Mouse (Mus musculus) ES-E14 (cell line): ENCODE results near the gene Kras. TPM values are rescaled to one million over a fixed set of nuclear protein-coding genes. Genes with fewer than 3 reads are reported as not detected.

ENCODE experiments used
- DNase-seq: peaks from one replicate; pipeline ENCODE4 v3.0.0-alpha.2; 2013; ENCODE audit warnings: low read depth, low spot score
- H3K27ac ChIP-seq: 2 replicates; pipeline ENCODE4 v1.5.1; 2012; ENCODE audit warnings: low read depth, mild to moderate bottlenecking, low read length, moderate library complexity, mixed read lengths; ENCODE audit not compliant: poor library complexity, insufficient read depth, severe bottlenecking
- H3K36me3 ChIP-seq: 2 replicates; pipeline ENCODE4 v1.6.1; 2012; ENCODE audit warnings: mild to moderate bottlenecking, low read length, moderate library complexity, mixed read lengths; ENCODE audit not compliant: control insufficient read depth, poor library complexity, insufficient read depth, severe bottlenecking
- H3K4me1 ChIP-seq, 2 experiments: fragments of 150-350 bp in 1 of 2; sonication (generic) in 1 of 2; 2 replicates each; pipeline ENCODE4 v1.6.1; 2012; ENCODE audit warnings: low read length in 2 of 2, mild to moderate bottlenecking in 1 of 2, mixed read lengths in 1 of 2; ENCODE audit not compliant: control insufficient read depth in 2 of 2, insufficient read depth in 2 of 2, poor library complexity in 1 of 2
- H3K4me3 ChIP-seq, 2 experiments: fragments of 150-350 bp in 1 of 2; sonication (generic) in 1 of 2; 2 replicates each; pipeline ENCODE4 v1.5.1; 2012; ENCODE audit warnings: low read length in 2 of 2, low read depth in 1 of 2, mild to moderate bottlenecking in 1 of 2, mixed read lengths in 1 of 2; ENCODE audit not compliant: insufficient read depth in 1 of 2, poor library complexity in 1 of 2, severe bottlenecking in 1 of 2
- H3K9ac ChIP-seq: 2 replicates; pipeline ENCODE4 v1.6.1; 2012; ENCODE audit warnings: low read depth, mild to moderate bottlenecking, low read length, mixed read lengths; ENCODE audit not compliant: poor library complexity, insufficient read depth, severe bottlenecking
- H3K9me3 ChIP-seq: fragments of 150-350 bp; sonication (generic); 2 replicates; pipeline ENCODE4 v1.6.1; 2012; ENCODE audit warnings: low read depth, mild to moderate bottlenecking, low read length; ENCODE audit not compliant: control insufficient read depth, insufficient read depth
- CHD2 ChIP-seq: IDR thresholded peaks from 2 replicates; pipeline ENCODE4 v1.6.1; 2014; ENCODE audit warnings: mild to moderate bottlenecking, low read depth, low read length, inconsistent platforms
- HCFC1 ChIP-seq: IDR thresholded peaks from 2 replicates; pipeline ENCODE4 v1.6.1; 2012; ENCODE audit warnings: low read length, inconsistent platforms, borderline replicate concordance; ENCODE audit not compliant: insufficient read depth
- MAFK ChIP-seq: IDR thresholded peaks from 2 replicates; pipeline ENCODE4 v1.6.1; 2014; ENCODE audit warnings: mild to moderate bottlenecking, low read depth, low read length, inconsistent platforms; ENCODE audit not compliant: insufficient read depth
- ZC3H11A ChIP-seq: IDR thresholded peaks from 2 replicates; pipeline ENCODE4 v1.6.1; 2012; ENCODE audit warnings: low read depth, mild to moderate bottlenecking, inconsistent platforms, low read length, borderline replicate concordance
- ZNF384 ChIP-seq: IDR thresholded peaks from 2 replicates; pipeline ENCODE4 v1.6.1; 2012; ENCODE audit warnings: low read depth, low read length, inconsistent platforms
- in situ Hi-C, 2 experiments: fragments of 600-800 bp; cut with MboI; formaldehyde crosslinking; loops; one replicate each; pipeline ENCODE4 v1.15.1; 2025; ENCODE audit warnings: low sequenced_read_pairs in 2 of 2, inconsistent platforms in 1 of 2; ENCODE audit not compliant: unreplicated experiment in 2 of 2
- total RNA-seq: library from RNA; depleted of rRNA; stranded (reverse); fragments of 300-350 nt; gene quantifications from 2 replicates; pipeline ENCODE4 v1.2.3, GENCODE M21; 2012

Kras gene
- total RNA-seq, 1 experiment: 32.0 TPM

GRCm38 (mm10) chr6:145234391-145234790 is 15.6 kb downstream of the Kras start:
- TF ChIP-seq HCFC1: no peak
- DNase-seq: no peak
- Histone ChIP-seq H3K4me1 (no peaks in the 10 kb centered on the region), H3K27ac (no peak overlapping the region), H3K9me3 (no peaks in the 10 kb centered on the region), H3K4me3 (no peak overlapping the region), H3K36me3 (peaks cover 10% of the 10 kb centered on the region), H3K9ac (no peak overlapping the region)
- in situ Hi-C loops: no loop called here

- H3K27ac ChIP-seq: no peak overlapping the region
- DNase-seq: no peak
- TF ChIP-seq ZNF384 (no peak), CHD2 (no peak), MAFK (no peak)
- in situ Hi-C loops: no loop called here
- H3K4me1 ChIP-seq: no peaks in the 10 kb centered on the region
- no peaks in the 10 kb centered on the region for H3K9me3 ChIP-seq
- H3K9ac ChIP-seq: no peak overlapping the region
- peaks cover 7% of the 10 kb centered on the region for H3K36me3 ChIP-seq
- no peak overlapping the region for H3K4me3 ChIP-seq
Measured at GRCm38 (mm10) chr6:145226296-145226695, 23.7 kb downstream of the Kras start.

- Histone ChIP-seq H3K4me1 (no peaks in the 10 kb centered on the region), H3K9me3 (no peaks in the 10 kb centered on the region), H3K9ac (no peak overlapping the region), H3K36me3 (peaks cover 10% of the 10 kb centered on the region), H3K4me3 (no peak overlapping the region), H3K27ac (no peak overlapping the region)
- TF ChIP-seq CHD2 (no peak), ZNF384 (no peak), MAFK (no peak), ZC3H11A (no peak), HCFC1 (no peak)
- no peak for DNase-seq
- in situ Hi-C loops: loop anchor here in 1 of 2 experiments (25.0 kb wide), 1 partner anchor 113 kb away; no protein-coding TSS in a partner anchor
Measured at GRCm38 (mm10) chr6:145224246-145224645, 25.8 kb downstream of the Kras start.

- no peak overlapping the region for H3K4me3 ChIP-seq
- peaks cover 0 to 5% of the 10 kb centered on the region in 2 experiments; a peak in 2 of 4 replicates for H3K4me1 ChIP-seq
- peaks cover 3% of the 10 kb centered on the region for H3K36me3 ChIP-seq
- in situ Hi-C loops: loop anchor here (10.0 to 25.0 kb wide), 2 partner anchors 121 to 129 kb away; no protein-coding TSS in a partner anchor
- H3K27ac ChIP-seq: no peak overlapping the region
- TF ChIP-seq CHD2 (no peak), HCFC1 (no peak), ZNF384 (no peak), ZC3H11A (no peak), MAFK (no peak)
- DNase-seq: no peak
- H3K9ac ChIP-seq: no peak overlapping the region
- no peaks in the 10 kb centered on the region for H3K9me3 ChIP-seq
Measured at GRCm38 (mm10) chr6:145215826-145216225, 34.2 kb downstream of the Kras start.

- no peak for TF ChIP-seq HCFC1
- Histone ChIP-seq H3K9me3 (no peaks in the 10 kb centered on the region), H3K4me1 (peaks cover 0 to 5% of the 10 kb centered on the region in 2 experiments; a peak in 2 of 4 replicates), H3K4me3 (no peak overlapping the region), H3K27ac (no peak overlapping the region), H3K9ac (no peak overlapping the region), H3K36me3 (no peaks in the 10 kb centered on the region; the same call in none of the 2 replicates)
- DNase-seq: no peak
- in situ Hi-C loops: loop anchor here (10.0 to 25.0 kb wide), 2 partner anchors 123 to 131 kb away; no protein-coding TSS in a partner anchor
Measured at GRCm38 (mm10) chr6:145213916-145214315, 36.1 kb downstream of the Kras start.
